Mouse (Mus musculus) hindbrain, postnatal 0 days (tissue): ENCODE results near the gene Nlrc5. TPM values are rescaled to one million over a fixed set of nuclear protein-coding genes. Genes with fewer than 3 reads are reported as not detected.
A peak's percentile ranks its signal among the peaks of the same experiment; 100 is the strongest.

Experiments used
- ATAC-seq: fragments of 200-750 bp; cut with Nextera tagmentation; 2 replicates; pipeline ENCODE4 v1.8.0; 2017; ENCODE audit warnings: mild to moderate bottlenecking, moderate TSS enrichment, moderate library complexity
- DNase-seq: peaks from one replicate; pipeline ENCODE4 v3.0.0-alpha.2; 2015; ENCODE audit warnings: low spot score
- H3K27ac ChIP-seq: fragments of 300-500 bp; sonication (generic); 2 replicates; pipeline ENCODE4 v1.5.1; 2014; ENCODE audit warnings: mild to moderate bottlenecking
- H3K27me3 ChIP-seq: fragments of 300-500 bp; sonication (generic); 2 replicates; pipeline ENCODE4 v1.6.1; 2014; ENCODE audit warnings: low read length, mixed read lengths; ENCODE audit not compliant: insufficient read depth
- H3K36me3 ChIP-seq: fragments of 300-500 bp; sonication (generic); 2 replicates; pipeline ENCODE4 v1.6.1; 2014; ENCODE audit warnings: low read length, mixed read lengths; ENCODE audit not compliant: insufficient read depth
- H3K4me1 ChIP-seq: fragments of 300-500 bp; sonication (generic); 2 replicates; pipeline ENCODE4 v1.6.1; 2014; ENCODE audit warnings: antibody characterized with exemption, low read length, mixed read lengths; ENCODE audit not compliant: insufficient read depth
- H3K4me2 ChIP-seq: fragments of 300-500 bp; sonication (generic); 2 replicates; pipeline ENCODE4 v1.6.1; 2014; ENCODE audit warnings: low read depth, mild to moderate bottlenecking, low read length, moderate library complexity, mixed read lengths
- H3K4me3 ChIP-seq: fragments of 300-500 bp; sonication (generic); 2 replicates; pipeline ENCODE4 v1.5.1; 2014; ENCODE audit warnings: low read length
- H3K9ac ChIP-seq: fragments of 300-500 bp; sonication (generic); replicated peaks from 2 replicates; pipeline ENCODE4 v1.6.1; 2014; ENCODE audit warnings: mild to moderate bottlenecking, low read length, moderate library complexity, mixed read lengths
- H3K9me3 ChIP-seq: fragments of 300-500 bp; sonication (generic); 2 replicates; pipeline ENCODE4 v1.6.1; 2016; ENCODE audit warnings: low read length, mixed read lengths
- CTCF ChIP-seq: IDR thresholded peaks from 2 replicates; pipeline ENCODE4 v1.5.1; 2016; ENCODE audit warnings: antibody characterized with exemption, control low read depth, low read depth
- WGBS: fragments of 180-500 bp; shearing (Covaris S2); extraction: QIAGEN DNeasy Blood & Tissue Kit; methylation state at CpG from one replicate; pipeline ENCODE4 v1.1.7; 2014; 5-methylcytosine and 5-hydroxymethylcytosine counted together
- polyA plus RNA-seq: library from polyadenylated mRNA; unstranded; fragments of >200 nt; fragmentation: Nextera tagmentation; extraction: Ambion mirVana; gene quantifications from 2 replicates; pipeline ENCODE4 v1.2.1, GENCODE M21; 2015
- total RNA-seq: library from RNA; depleted of rRNA; stranded (reverse); fragments of >200 nt; gene quantifications from 2 replicates; pipeline ENCODE4 v1.2.3, GENCODE M21; 2014

The Nlrc5 gene
- total and polyA plus RNA-seq, 2 experiments from 2014 or later = 0.38 to 0.89 TPM

- Histone ChIP-seq H3K4me1 (peaks cover 11% of the 10 kb centered on the region), H3K9ac (no peak overlapping the region), H3K36me3 (no peaks in the 10 kb centered on the region), H3K9me3 (no peaks in the 10 kb centered on the region), H3K4me2 (no peak overlapping the region), H3K27me3 (no peaks in the 10 kb centered on the region), H3K4me3 (no peak overlapping the region), H3K27ac (no peak overlapping the region)
- ATAC-seq (no peak), DNase-seq (no peak)
- WGBS = 91% methylated on average over 4 of the region's 4 CpGs
- no peak for TF ChIP-seq CTCF
Measured at GRCm38 (mm10) chr8:94530643-94531042, 96.5 kb downstream of the Nlrc5 start.

GRCm38 (mm10) chr8:94532000-94532399, 97.8 kb downstream of the Nlrc5 start:
- Histone ChIP-seq H3K4me1 (peaks cover 18% of the 10 kb centered on the region), H3K27ac (peak overlapping the region; percentile 36; the same call in 1 of the 2 replicates), H3K9me3 (no peaks in the 10 kb centered on the region), H3K4me2 (peak overlapping the region; percentile 96), H3K4me3 (peak overlapping the region; percentile 63), H3K36me3 (no peaks in the 10 kb centered on the region), H3K27me3 (no peaks in the 10 kb centered on the region), H3K9ac (peak overlapping the region; percentile 72)
- 5% methylated on average over 8 of the region's 8 CpGs for WGBS
- peak; percentile 40 for DNase-seq
- ATAC-seq = no peak
- no peak for TF ChIP-seq CTCF

- ATAC-seq = no peak
- DNase-seq = no peak
- peak overlapping the region; percentile 68; the same call in 1 of the 2 replicates for H3K27ac ChIP-seq
- WGBS = under 1% methylated on average over 31 of the region's 34 CpGs
- H3K9me3 ChIP-seq = no peaks in the 10 kb centered on the region
- H3K4me3 ChIP-seq = peak overlapping the region; percentile 63
- peak overlapping the region; percentile 72 for H3K9ac ChIP-seq
- H3K36me3 ChIP-seq = no peaks in the 10 kb centered on the region
- peak overlapping the region; percentile 96 for H3K4me2 ChIP-seq
- H3K27me3 ChIP-seq = no peaks in the 10 kb centered on the region
- TF ChIP-seq CTCF = no peak
- peaks cover 23% of the 10 kb centered on the region for H3K4me1 ChIP-seq
Measured at GRCm38 (mm10) chr8:94532525-94532872, 98.3 kb downstream of the Nlrc5 start.

- H3K27ac ChIP-seq = peak within 1 kb of the TSS; percentile 68
- under 1% methylated on average over 62 of the region's 81 CpGs for WGBS
- peaks cover 24% of the 10 kb centered on the region for H3K4me1 ChIP-seq
- TF ChIP-seq CTCF = peak; percentile 37
- no peaks in the 10 kb centered on the region for H3K9me3 ChIP-seq
- DNase-seq = peak; percentile 65
- no peaks in the 10 kb centered on the region for H3K36me3 ChIP-seq
- ATAC-seq = peak; percentile 85
- H3K27me3 ChIP-seq = no peaks in the 10 kb centered on the region
- peak within 1 kb of the TSS; percentile 96 for H3K4me2 ChIP-seq
- peak within 1 kb of the TSS; percentile 63 for H3K4me3 ChIP-seq
- peak within 1 kb of the TSS; percentile 72 for H3K9ac ChIP-seq
Measured at GRCm38 (mm10) chr8:94532873-94533671, 98.9 kb downstream of the Nlrc5 start, which contains the start of gene Cpne2. Gene Cpne2, plus strand, starts transcription at chr8:94532990.

- no peak overlapping the region for H3K27ac ChIP-seq
- no peak overlapping the region for H3K4me3 ChIP-seq
- peak overlapping the region; percentile 96 for H3K4me2 ChIP-seq
- no peak for ATAC-seq
- no peaks in the 10 kb centered on the region for H3K9me3 ChIP-seq
- H3K9ac ChIP-seq = 0 out of 2 replicates have a peak overlapping the region, but pooled peaks have one; percentile 24
- 29% methylated on average over 4 of the region's 4 CpGs for WGBS
- H3K36me3 ChIP-seq = no peaks in the 10 kb centered on the region
- no peak for TF ChIP-seq CTCF
- H3K27me3 ChIP-seq = no peaks in the 10 kb centered on the region
- no peak for DNase-seq
- peaks cover 27% of the 10 kb centered on the region for H3K4me1 ChIP-seq
Measured at GRCm38 (mm10) chr8:94534612-94535011, 100.5 kb downstream of the Nlrc5 start.

GRCm38 (mm10) chr8:94535631-94536030, 101.5 kb downstream of the Nlrc5 start:
- no peak for DNase-seq

GRCm38 (mm10) chr8:94537456-94537855, 103.3 kb downstream of the Nlrc5 start:
- TF ChIP-seq CTCF = no peak
- Histone ChIP-seq H3K4me3 (no peak overlapping the region), H3K4me2 (no peak overlapping the region), H3K9me3 (no peaks in the 10 kb centered on the region), H3K4me1 (peaks cover 27% of the 10 kb centered on the region), H3K27ac (peak overlapping the region; percentile 20; the same call in 1 of the 2 replicates), H3K9ac (no peak overlapping the region), H3K36me3 (no peaks in the 10 kb centered on the region), H3K27me3 (no peaks in the 10 kb centered on the region)
- DNase-seq (peak; percentile 50), ATAC-seq (peak; percentile 22; the same call in 1 of the 2 replicates)
- 43% methylated on average over 2 of the region's 2 CpGs for WGBS

More at GRCm38 (mm10) chr8:94535631-94536030, 101.5 kb downstream of the Nlrc5 start:
- H3K4me2 ChIP-seq = 0 out of 2 replicates have a peak overlapping the region, but pooled peaks have one; percentile 21
- H3K27me3 ChIP-seq = no peaks in the 10 kb centered on the region
- H3K27ac ChIP-seq = no peak overlapping the region
- ATAC-seq = no peak
- peak overlapping the region; percentile 24; the same call in 1 of the 2 replicates for H3K9ac ChIP-seq
- no peak overlapping the region for H3K4me3 ChIP-seq
- 46% methylated on average over 7 of the region's 7 CpGs for WGBS
- H3K36me3 ChIP-seq = no peaks in the 10 kb centered on the region
- no peak for TF ChIP-seq CTCF
- H3K4me1 ChIP-seq = peaks cover 27% of the 10 kb centered on the region
- no peaks in the 10 kb centered on the region for H3K9me3 ChIP-seq
